Comparison of ENCODE assay signal across 9 mouse cellular contexts in genomic region chr6:98467563-98467962, GRCm38 (mm10).
"Had no signal": no experiment of that assay in that cellular context is flagged by ENCODE, and none has a peak within 500 bp of the region (broad histone marks: within the 10 kb centered on the region; RNA-seq: fewer than 3 reads in every experiment).

No protein-coding gene starts in this region.

- DNase-seq: liver, postnatal 0 days; lung, adult 2 months; lung, postnatal 14 days; lung, postnatal 36 days; midbrain, embryonic 14.5 days; right cerebral cortex, postnatal 14 days; thymus, adult 2 months; thymus, postnatal 25 days; thymus, postnatal 4 days had no signal
